Mouse (Mus musculus): Measurements from ENCODE around the gene Vmn1r85. TPM values are rescaled to one million over a fixed set of nuclear protein-coding genes. Genes with fewer than 3 reads are reported as not detected.

Vmn1r85 gene
- total RNA-seq, 1 experiment = not detected

DNA sequence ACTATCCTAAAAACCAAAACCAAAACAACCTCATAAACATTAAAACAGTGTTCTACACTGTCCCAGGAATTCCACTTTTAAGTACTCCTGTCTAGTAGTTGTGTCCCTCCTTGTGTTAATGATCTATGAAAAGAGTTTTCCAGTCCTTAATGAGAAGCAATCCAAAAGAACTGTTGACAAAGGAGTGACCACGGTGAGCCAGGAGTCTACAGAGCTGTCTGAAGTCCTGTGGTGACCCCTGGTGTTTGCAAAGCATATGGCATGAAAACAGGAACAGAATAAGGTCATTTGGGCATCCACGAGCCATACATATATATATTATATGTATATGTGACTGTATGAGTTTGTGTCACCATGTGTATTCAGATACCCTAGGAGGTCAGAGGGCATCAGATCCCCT lies 48.9 kb downstream of the Vmn1r85 start:
- Histone ChIP-seq H3K4me1 (ENCODE audit: control insufficient read depth in 2 of 2, insufficient read depth in 2 of 2, low read length in 2 of 2, poor library complexity in 1 of 2) (peaks cover 2 to 4% of the 10 kb centered on the region in 2 experiments; a peak in 1 of 4 replicates), H3K4me3 (ENCODE audit: insufficient read depth in 1 of 2, low read depth in 1 of 2, low read length in 2 of 2, poor library complexity in 1 of 2, severe bottlenecking in 1 of 2) (no peak overlapping the region), H3K36me3 (ENCODE audit: control insufficient read depth, insufficient read depth, low read length, poor library complexity, severe bottlenecking) (no peaks in the 10 kb centered on the region), H3K27ac (ENCODE audit: insufficient read depth, low read depth, low read length, poor library complexity, severe bottlenecking) (no peak overlapping the region), H3K9ac (ENCODE audit: insufficient read depth, low read depth, low read length, poor library complexity, severe bottlenecking) (no peak overlapping the region), H3K9me3 (ENCODE audit: control insufficient read depth, insufficient read depth, low read depth, low read length) (no peaks in the 10 kb centered on the region)
- DNase-seq (ENCODE audit: low read depth, low spot score) = no peak
- TF ChIP-seq ZC3H11A (IDR thresholded peaks at IDR 0.05; ENCODE audit: borderline replicate concordance, low read depth, low read length) (peak; percentile 93; the same call in 1 of the 2 replicates), CHD2 (IDR thresholded peaks at IDR 0.05; ENCODE audit: low read depth, low read length) (no peak), MAFK (IDR thresholded peaks at IDR 0.05; ENCODE audit: insufficient read depth, low read depth, low read length) (no peak), ZNF384 (IDR thresholded peaks at IDR 0.05; ENCODE audit: low read depth, low read length) (no peak)
- in situ Hi-C loops (cut with MboI; ENCODE audit: low sequenced_read_pairs in 2 of 2, unreplicated experiment in 2 of 2) = loop anchor here in 1 of 2 experiments (10.0 kb wide), 1 partner anchor 121 kb away; the partner anchor contains the start of genes Rnf225 and Rps5

DNA sequence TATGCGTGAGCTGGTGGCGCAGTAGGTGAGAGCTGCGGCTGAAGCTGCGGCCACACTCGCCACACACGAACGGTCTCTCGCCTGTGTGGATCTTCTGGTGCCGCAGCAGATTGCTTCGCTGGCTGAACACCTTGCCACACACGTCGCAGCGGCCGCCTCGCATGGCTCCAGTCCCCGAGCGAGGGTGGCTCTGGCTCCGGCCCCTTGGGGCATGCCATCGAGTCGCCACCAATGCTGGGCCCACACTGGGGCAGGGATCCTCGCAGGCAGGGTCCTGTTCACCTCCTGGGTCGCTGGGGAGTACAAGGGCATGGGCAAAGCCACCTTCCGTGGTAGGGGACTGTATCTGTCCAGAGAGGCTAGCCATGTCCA lies 50.7 kb downstream of the Vmn1r85 start:
- Histone ChIP-seq H3K9me3 (ENCODE audit: control insufficient read depth, insufficient read depth, low read depth, low read length) (no peaks in the 10 kb centered on the region), H3K36me3 (ENCODE audit: control insufficient read depth, insufficient read depth, low read length, poor library complexity, severe bottlenecking) (no peaks in the 10 kb centered on the region), H3K27ac (ENCODE audit: insufficient read depth, low read depth, low read length, poor library complexity, severe bottlenecking) (no peak overlapping the region), H3K9ac (ENCODE audit: insufficient read depth, low read depth, low read length, poor library complexity, severe bottlenecking) (peak overlapping the region; percentile 80), H3K4me1 (ENCODE audit: control insufficient read depth in 2 of 2, insufficient read depth in 2 of 2, low read length in 2 of 2, poor library complexity in 1 of 2) (peaks cover 2 to 5% of the 10 kb centered on the region in 2 experiments; a peak in 1 of 4 replicates), H3K4me3 (ENCODE audit: insufficient read depth in 1 of 2, low read depth in 1 of 2, low read length in 2 of 2, poor library complexity in 1 of 2, severe bottlenecking in 1 of 2) (peak overlapping the region; percentile 49 to 81)
- in situ Hi-C loops (cut with MboI; ENCODE audit: low sequenced_read_pairs in 2 of 2, unreplicated experiment in 2 of 2) = loop anchor here in 1 of 2 experiments (10.0 kb wide), 1 partner anchor 119 kb away; the partner anchor contains the start of genes Rnf225 and Rps5
- no peak for TF ChIP-seq HCFC1 (IDR thresholded peaks at IDR 0.05; ENCODE audit: borderline replicate concordance, insufficient read depth, low read length)
- no peak for TF ChIP-seq CHD2 (IDR thresholded peaks at IDR 0.05; ENCODE audit: low read depth, low read length)
- no peak for TF ChIP-seq MAFK (IDR thresholded peaks at IDR 0.05; ENCODE audit: insufficient read depth, low read depth, low read length)
- no peak for TF ChIP-seq ZNF384 (IDR thresholded peaks at IDR 0.05; ENCODE audit: low read depth, low read length)
- no peak for TF ChIP-seq ZC3H11A (IDR thresholded peaks at IDR 0.05; ENCODE audit: borderline replicate concordance, low read depth, low read length)
- DNase-seq (ENCODE audit: low read depth, low spot score) = no peak

- H3K36me3 ChIP-seq (ENCODE audit: control insufficient read depth, insufficient read depth, low read length, poor library complexity, severe bottlenecking) = no peaks in the 10 kb centered on the region
- TF ChIP-seq ZNF384 (IDR thresholded peaks at IDR 0.05; ENCODE audit: low read depth, low read length) = no peak
- no peak for TF ChIP-seq HCFC1 (IDR thresholded peaks at IDR 0.05; ENCODE audit: borderline replicate concordance, insufficient read depth, low read length)
- no peak for TF ChIP-seq CHD2 (IDR thresholded peaks at IDR 0.05; ENCODE audit: low read depth, low read length)
- TF ChIP-seq MAFK (IDR thresholded peaks at IDR 0.05; ENCODE audit: insufficient read depth, low read depth, low read length) = no peak
- no peak for TF ChIP-seq ZC3H11A (IDR thresholded peaks at IDR 0.05; ENCODE audit: borderline replicate concordance, low read depth, low read length)
- peaks cover 2 to 8% of the 10 kb centered on the region in 2 experiments; a peak in 1 of 4 replicates for H3K4me1 ChIP-seq (ENCODE audit: control insufficient read depth in 2 of 2, insufficient read depth in 2 of 2, low read length in 2 of 2, poor library complexity in 1 of 2)
- no peak overlapping the region for H3K27ac ChIP-seq (ENCODE audit: insufficient read depth, low read depth, low read length, poor library complexity, severe bottlenecking)
- H3K4me3 ChIP-seq (ENCODE audit: insufficient read depth in 1 of 2, low read depth in 1 of 2, low read length in 2 of 2, poor library complexity in 1 of 2, severe bottlenecking in 1 of 2) = peak overlapping the region; percentile 49 to 81
- H3K9ac ChIP-seq (ENCODE audit: insufficient read depth, low read depth, low read length, poor library complexity, severe bottlenecking) = peak overlapping the region; percentile 80
- no peak for DNase-seq (ENCODE audit: low read depth, low spot score)
- in situ Hi-C loops (cut with MboI; ENCODE audit: low sequenced_read_pairs in 2 of 2, unreplicated experiment in 2 of 2) = loop anchor here in 1 of 2 experiments (10.0 kb wide), 1 partner anchor 119 kb away; the partner anchor contains the start of genes Rnf225 and Rps5
- H3K9me3 ChIP-seq (ENCODE audit: control insufficient read depth, insufficient read depth, low read depth, low read length) = no peaks in the 10 kb centered on the region
Measured at GRCm38 (mm10) chr7:13043445-13044253, 51.3 kb downstream of the Vmn1r85 start.

DNA sequence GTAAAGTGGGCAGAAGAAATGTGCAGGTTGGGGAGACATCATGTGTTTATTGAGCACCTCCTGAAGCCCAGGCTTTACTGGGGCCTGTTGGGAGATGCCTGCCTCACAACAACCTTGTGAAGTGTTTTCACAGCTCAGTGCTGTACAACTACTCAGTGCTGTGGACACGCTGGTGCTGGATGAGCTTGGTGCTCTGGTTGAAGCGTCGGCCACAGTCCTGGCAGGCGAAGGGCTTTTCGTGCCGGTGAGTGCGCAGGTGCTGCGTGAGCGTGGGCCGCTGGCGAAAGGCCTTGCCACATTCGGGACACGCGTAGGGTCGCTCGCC lies 51.9 kb downstream of the Vmn1r85 start:
- Histone ChIP-seq H3K36me3 (ENCODE audit: control insufficient read depth, insufficient read depth, low read length, poor library complexity, severe bottlenecking) (no peaks in the 10 kb centered on the region), H3K9ac (ENCODE audit: insufficient read depth, low read depth, low read length, poor library complexity, severe bottlenecking) (peak overlapping the region; percentile 80), H3K4me1 (ENCODE audit: control insufficient read depth in 2 of 2, insufficient read depth in 2 of 2, low read length in 2 of 2, poor library complexity in 1 of 2) (peaks cover 2 to 8% of the 10 kb centered on the region in 2 experiments; a peak in 1 of 4 replicates), H3K4me3 (ENCODE audit: insufficient read depth in 1 of 2, low read depth in 1 of 2, low read length in 2 of 2, poor library complexity in 1 of 2, severe bottlenecking in 1 of 2) (peak overlapping the region; percentile 49 to 81; a peak in 3 of 4 replicates), H3K9me3 (ENCODE audit: control insufficient read depth, insufficient read depth, low read depth, low read length) (no peaks in the 10 kb centered on the region), H3K27ac (ENCODE audit: insufficient read depth, low read depth, low read length, poor library complexity, severe bottlenecking) (no peak overlapping the region)
- in situ Hi-C loops (cut with MboI; ENCODE audit: low sequenced_read_pairs in 2 of 2, unreplicated experiment in 2 of 2) = loop anchor here in 1 of 2 experiments (10.0 kb wide), 1 partner anchor 118 kb away; the partner anchor contains the start of genes Rnf225 and Rps5
- TF ChIP-seq CHD2 (IDR thresholded peaks at IDR 0.05; ENCODE audit: low read depth, low read length) (no peak), ZNF384 (IDR thresholded peaks at IDR 0.05; ENCODE audit: low read depth, low read length) (no peak)
- no peak for DNase-seq (ENCODE audit: low read depth, low spot score)
